Mouse (Mus musculus): ENCODE results near the gene Mup15. TPM values are rescaled to one million over a fixed set of nuclear protein-coding genes. Genes with fewer than 3 reads are reported as not detected.
"Not testable (repeated sequence)": the region's sequence is repeated elsewhere in the genome, so short reads cannot be mapped to it uniquely, and the experiment has no call there.

The Mup15 gene
- total RNA-seq (2017) = not detected in 2 replicates

GRCm38 (mm10) chr4:61439643-61440042 is at the start of gene Mup15:
Gene Mup15, minus strand, starts transcription at chr4:61439743.
- not testable (repeated sequence) for ATAC-seq (ENCODE audit: extremely low read depth, insufficient number of reproducible peaks, low FRiP score, poor library complexity, severe bottlenecking)

Other genes starting within 250 kb of the Mup15 start
- gene Mup13, start 211.5 kb downstream of the Mup15 start, total RNA-seq (2017) = not detected in 2 replicates
- gene Mup14, start 135.7 kb downstream of the Mup15 start, total RNA-seq (2017) = not detected in 2 replicates
- gene Mup16, start 79.8 kb upstream of the Mup15 start, total RNA-seq (2017) = not detected in 2 replicates
- gene Mup17, start 156.1 kb upstream of the Mup15 start, total RNA-seq (2017) = not detected in 2 replicates
- gene Mup18, start 234.4 kb upstream of the Mup15 start, total RNA-seq (2017) = not detected in 2 replicates